Mouse (Mus musculus): ENCODE measurements around the gene Ptov1. TPM values are rescaled to one million over a fixed set of nuclear protein-coding genes. Genes with fewer than 3 reads are reported as not detected.
A peak's percentile ranks its signal among the peaks of the same experiment; 100 is the strongest.

Ptov1 gene
- polyA plus RNA-seq, 1 experiment from 2014 or later = 410 TPM

DNA sequence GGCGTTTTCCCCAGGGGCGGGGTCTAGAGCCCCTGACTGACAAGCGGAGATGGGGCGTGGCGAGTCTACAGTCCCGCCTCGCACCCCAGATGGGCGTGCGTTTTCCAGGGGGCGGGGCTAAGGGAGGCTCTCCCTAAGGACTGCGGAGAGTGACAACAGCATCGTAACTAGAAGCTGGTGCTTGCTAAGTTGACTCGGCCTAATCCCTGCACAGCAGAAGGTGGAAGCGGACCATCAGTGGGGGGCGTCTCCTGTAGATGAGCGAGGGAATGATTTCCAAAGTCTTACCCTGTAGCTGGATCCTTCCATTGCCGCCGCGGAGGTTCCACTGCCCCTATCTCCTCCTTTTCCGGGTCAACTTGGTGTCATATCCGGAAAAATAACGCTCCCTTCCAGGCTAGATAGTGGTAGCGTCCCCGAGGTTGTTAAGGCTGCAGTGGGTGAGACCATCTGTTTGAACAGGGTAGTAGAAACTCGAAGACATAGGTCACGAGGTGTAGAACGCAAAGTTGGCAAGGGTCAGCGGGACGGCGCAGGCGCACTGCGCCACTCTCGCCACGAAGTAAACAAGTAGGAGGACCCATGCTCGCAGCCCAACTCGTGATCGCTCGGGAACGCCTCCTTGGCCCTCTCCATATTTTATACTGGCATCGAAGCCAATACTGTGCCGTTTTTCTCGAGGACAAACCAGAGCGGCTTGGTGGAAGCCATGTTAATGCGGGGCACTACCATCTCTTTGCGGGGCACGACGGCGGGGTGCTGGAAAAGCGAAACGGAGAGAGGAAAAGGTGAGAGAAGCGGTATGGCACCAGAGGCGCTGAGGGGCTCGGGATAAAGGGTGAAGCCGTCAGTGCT is 20.8 kb downstream of the Ptov1 start, which contains the start of the genes Akt1s1 and Tbc1d17:
Gene Akt1s1 (plus strand): TSS at position 431 of the 855 bp plus-strand sequence.
Gene Tbc1d17 (minus strand): TSS at position 519 of the 855 bp plus-strand sequence.
- Histone ChIP-seq H3K27me3 (ENCODE audit: control insufficient read depth, insufficient read depth, low read length) (no peaks in the 10 kb centered on the region), H3K9ac (ENCODE audit: low read length) (peak within 1 kb of the TSS; percentile 77), H3K27ac (replicated peaks; ENCODE audit: low read depth, low read length) (peak within 1 kb of the TSS; percentile 91), H3K36me3 (ENCODE audit: control insufficient read depth, insufficient read depth, low read length) (peaks cover 24% of the 10 kb centered on the region), H3K4me2 (ENCODE audit: low read depth, severe bottlenecking) (peak within 1 kb of the TSS; percentile 83), H3K4me1 (ENCODE audit: control insufficient read depth, insufficient read depth, low read length) (peaks cover 15% of the 10 kb centered on the region), H3K4me3 (ENCODE audit: low read depth, low read length) (peak within 1 kb of the TSS; percentile 80), H3K9me3 (ENCODE audit: control insufficient read depth, low read length) (no peaks in the 10 kb centered on the region)
- WGBS = under 1% methylated on average over 54 of the region's 54 CpGs
- DNase-seq (ENCODE audit: low spot score) (peak; percentile 96), ATAC-seq (ENCODE audit: insufficient number of reproducible peaks, low FRiP score, low TSS enrichment, low read depth) (peak; percentile 80)

DNA sequence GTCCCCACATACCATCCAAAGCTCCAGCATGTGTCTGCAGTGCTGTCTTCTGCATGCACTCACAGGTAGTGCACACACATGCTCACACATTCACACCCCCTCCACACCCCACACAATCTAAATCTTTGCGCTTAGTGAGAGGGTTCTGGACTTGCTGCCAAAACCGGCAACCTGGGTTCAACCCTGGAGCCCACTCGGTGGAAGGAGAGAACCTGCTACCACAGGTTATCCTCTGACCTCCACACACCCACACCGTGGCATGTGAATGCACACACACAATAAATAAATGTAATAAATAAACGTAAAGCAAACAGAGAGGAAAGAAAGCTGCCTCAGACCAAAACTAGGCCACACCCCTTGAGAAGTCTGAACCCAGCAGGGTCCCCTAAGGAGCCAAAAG is 21.8 kb downstream of the Ptov1 start:
- H3K4me2 ChIP-seq (ENCODE audit: low read depth, severe bottlenecking) = peak overlapping the region; percentile 83
- no peak overlapping the region for H3K27ac ChIP-seq (replicated peaks; ENCODE audit: low read depth, low read length)
- ATAC-seq (ENCODE audit: insufficient number of reproducible peaks, low FRiP score, low TSS enrichment, low read depth) = no peak
- peaks cover 23% of the 10 kb centered on the region for H3K36me3 ChIP-seq (ENCODE audit: control insufficient read depth, insufficient read depth, low read length)
- no peak overlapping the region for H3K9ac ChIP-seq (ENCODE audit: low read length)
- no peaks in the 10 kb centered on the region for H3K9me3 ChIP-seq (ENCODE audit: control insufficient read depth, low read length)
- no peak for DNase-seq (ENCODE audit: low spot score)
- 85% methylated on average over 5 of the region's 5 CpGs for WGBS
- peaks cover 12% of the 10 kb centered on the region for H3K4me1 ChIP-seq (ENCODE audit: control insufficient read depth, insufficient read depth, low read length)
- no peaks in the 10 kb centered on the region for H3K27me3 ChIP-seq (ENCODE audit: control insufficient read depth, insufficient read depth, low read length)
- peak overlapping the region; percentile 80 for H3K4me3 ChIP-seq (ENCODE audit: low read depth, low read length)

DNA sequence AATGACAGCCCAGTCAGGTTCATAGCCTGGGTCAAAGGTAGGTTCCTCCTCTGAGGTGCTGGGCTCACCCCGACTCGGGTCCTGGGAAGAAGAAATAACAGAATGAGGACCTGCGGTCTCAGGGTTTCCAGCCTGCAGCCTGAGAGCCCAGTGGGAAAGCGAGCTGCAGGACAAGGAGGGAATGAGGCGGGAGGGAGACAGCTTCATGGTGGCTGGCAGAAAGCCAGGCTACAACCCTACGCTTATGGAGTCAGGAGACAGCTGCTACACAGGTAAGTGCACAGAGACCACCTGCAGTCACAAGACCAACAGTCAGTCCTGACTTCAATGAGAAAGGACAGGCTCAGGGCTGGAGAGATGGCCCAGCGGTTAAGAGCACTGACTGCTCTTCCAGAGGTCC is 22.8 kb downstream of the Ptov1 start:
- H3K4me1 ChIP-seq (ENCODE audit: control insufficient read depth, insufficient read depth, low read length) = peaks cover 12% of the 10 kb centered on the region
- H3K36me3 ChIP-seq (ENCODE audit: control insufficient read depth, insufficient read depth, low read length) = peaks cover 23% of the 10 kb centered on the region
- H3K9me3 ChIP-seq (ENCODE audit: control insufficient read depth, low read length) = no peaks in the 10 kb centered on the region
- DNase-seq (ENCODE audit: low spot score) (no peak), ATAC-seq (ENCODE audit: insufficient number of reproducible peaks, low FRiP score, low TSS enrichment, low read depth) (no peak)
- no peak overlapping the region for H3K9ac ChIP-seq (ENCODE audit: low read length)
- H3K27me3 ChIP-seq (ENCODE audit: control insufficient read depth, insufficient read depth, low read length) = no peaks in the 10 kb centered on the region
- H3K27ac ChIP-seq (replicated peaks; ENCODE audit: low read depth, low read length) = no peak overlapping the region
- WGBS = 90% methylated on average over 7 of the region's 7 CpGs
- no peak overlapping the region for H3K4me3 ChIP-seq (ENCODE audit: low read depth, low read length)
- H3K4me2 ChIP-seq (ENCODE audit: low read depth, severe bottlenecking) = no peak overlapping the region

DNA sequence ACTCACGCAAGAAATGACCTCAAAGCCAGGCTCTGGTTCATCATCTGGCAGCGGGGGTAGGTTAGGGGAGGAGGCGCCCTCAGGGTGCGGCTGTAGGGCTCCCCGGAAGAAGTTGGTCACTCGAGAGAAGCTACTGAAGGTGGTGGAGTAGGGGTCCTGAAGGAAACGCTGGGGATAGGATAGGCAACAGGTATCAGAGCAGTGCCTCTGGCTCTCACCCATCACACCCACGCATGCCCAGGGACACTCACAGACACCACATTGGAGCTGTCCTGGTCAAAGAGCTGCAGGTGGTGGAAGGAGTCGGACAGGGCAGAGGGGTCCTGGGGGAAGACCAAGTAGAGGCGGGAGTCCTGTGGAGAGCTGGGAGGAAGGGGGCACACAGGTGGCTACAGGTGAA is 24.6 kb downstream of the Ptov1 start:
- Histone ChIP-seq H3K4me3 (ENCODE audit: low read depth, low read length) (no peak overlapping the region), H3K27ac (replicated peaks; ENCODE audit: low read depth, low read length) (no peak overlapping the region), H3K9ac (ENCODE audit: low read length) (no peak overlapping the region), H3K4me1 (ENCODE audit: control insufficient read depth, insufficient read depth, low read length) (peaks cover 8% of the 10 kb centered on the region), H3K4me2 (ENCODE audit: low read depth, severe bottlenecking) (no peak overlapping the region), H3K9me3 (ENCODE audit: control insufficient read depth, low read length) (no peaks in the 10 kb centered on the region), H3K36me3 (ENCODE audit: control insufficient read depth, insufficient read depth, low read length) (peaks cover 21% of the 10 kb centered on the region), H3K27me3 (ENCODE audit: control insufficient read depth, insufficient read depth, low read length) (peaks cover 9% of the 10 kb centered on the region)
- WGBS = 94% methylated on average over 10 of the region's 10 CpGs
- DNase-seq (ENCODE audit: low spot score) (no peak), ATAC-seq (ENCODE audit: insufficient number of reproducible peaks, low FRiP score, low TSS enrichment, low read depth) (no peak)

DNA sequence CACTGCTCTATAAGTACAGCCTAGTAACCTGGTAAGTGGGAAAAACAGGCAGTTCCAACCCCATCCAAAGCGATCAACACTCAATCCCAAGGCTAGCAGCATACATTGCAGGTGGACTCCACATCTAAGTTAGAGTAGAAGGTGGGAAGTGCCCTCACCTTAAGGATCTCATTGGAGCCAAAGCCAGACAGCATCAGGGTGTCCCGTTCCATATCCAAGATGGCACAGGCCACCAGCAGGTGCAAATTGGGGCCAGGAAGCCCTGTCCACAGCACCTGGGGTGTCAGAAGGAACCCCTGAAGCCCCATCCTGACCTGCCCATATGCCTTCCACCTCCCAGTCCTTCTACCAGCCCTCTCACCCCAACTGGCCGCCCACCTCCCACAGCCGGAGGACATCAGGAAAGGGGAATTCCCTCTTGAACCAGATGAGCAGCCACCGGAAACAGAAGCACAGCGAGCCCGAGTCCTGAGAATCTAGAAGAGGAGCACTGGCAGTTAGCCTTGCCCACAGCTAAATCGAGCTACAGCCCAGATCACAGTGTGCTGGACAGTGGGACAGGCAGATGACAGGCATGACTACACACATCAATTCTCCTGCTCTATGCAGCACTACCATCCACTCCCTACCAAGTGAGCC is 27.6 kb downstream of the Ptov1 start:
- H3K27me3 ChIP-seq (ENCODE audit: control insufficient read depth, insufficient read depth, low read length) = peaks cover 18% of the 10 kb centered on the region
- WGBS = 89% methylated on average over 8 of the region's 8 CpGs
- no peak overlapping the region for H3K4me3 ChIP-seq (ENCODE audit: low read depth, low read length)

DNA sequence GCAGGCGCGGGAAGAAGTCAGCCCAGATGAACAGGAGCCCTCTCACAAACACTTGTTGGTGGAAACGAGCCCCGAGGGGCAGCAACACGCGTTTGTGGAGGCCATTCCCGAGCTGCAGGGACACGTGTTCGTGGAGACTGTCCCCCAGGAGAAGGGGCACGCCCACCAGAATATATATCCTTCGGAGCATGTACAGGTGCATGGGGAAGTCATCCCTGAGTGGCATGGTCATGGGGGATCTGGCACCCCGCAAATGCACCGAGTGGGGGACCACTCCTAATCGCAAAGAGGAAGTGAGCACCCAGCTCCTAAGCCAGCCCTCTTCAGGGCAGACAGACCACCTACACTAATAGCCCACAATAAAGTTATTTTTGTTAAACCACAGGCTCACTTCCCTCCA is 29.2 kb downstream of the Ptov1 start:
- Histone ChIP-seq H3K4me1 (ENCODE audit: control insufficient read depth, insufficient read depth, low read length) (peaks cover 13% of the 10 kb centered on the region), H3K9me3 (ENCODE audit: control insufficient read depth, low read length) (no peaks in the 10 kb centered on the region), H3K4me2 (ENCODE audit: low read depth, severe bottlenecking) (peak overlapping the region; percentile 52; the same call in 1 of the 2 replicates), H3K4me3 (ENCODE audit: low read depth, low read length) (peak overlapping the region; percentile 31), H3K27me3 (ENCODE audit: control insufficient read depth, insufficient read depth, low read length) (peaks cover 18% of the 10 kb centered on the region), H3K27ac (replicated peaks; ENCODE audit: low read depth, low read length) (no peak overlapping the region), H3K36me3 (ENCODE audit: control insufficient read depth, insufficient read depth, low read length) (peaks cover 13% of the 10 kb centered on the region), H3K9ac (ENCODE audit: low read length) (no peak overlapping the region)
- 61% methylated on average over 14 of the region's 14 CpGs for WGBS
- no peak for ATAC-seq (ENCODE audit: insufficient number of reproducible peaks, low FRiP score, low TSS enrichment, low read depth)
- DNase-seq (ENCODE audit: low spot score) = no peak

More for the DNA sequence above, 27.6 kb downstream of the Ptov1 start:
- H3K4me1 ChIP-seq (ENCODE audit: control insufficient read depth, insufficient read depth, low read length) = peaks cover 11% of the 10 kb centered on the region
- ATAC-seq (ENCODE audit: insufficient number of reproducible peaks, low FRiP score, low TSS enrichment, low read depth) (no peak), DNase-seq (ENCODE audit: low spot score) (no peak)
- H3K27ac ChIP-seq (replicated peaks; ENCODE audit: low read depth, low read length) = no peak overlapping the region
- H3K9ac ChIP-seq (ENCODE audit: low read length) = no peak overlapping the region
- H3K36me3 ChIP-seq (ENCODE audit: control insufficient read depth, insufficient read depth, low read length) = peaks cover 21% of the 10 kb centered on the region
- no peak overlapping the region for H3K4me2 ChIP-seq (ENCODE audit: low read depth, severe bottlenecking)
- no peaks in the 10 kb centered on the region for H3K9me3 ChIP-seq (ENCODE audit: control insufficient read depth, low read length)

DNA sequence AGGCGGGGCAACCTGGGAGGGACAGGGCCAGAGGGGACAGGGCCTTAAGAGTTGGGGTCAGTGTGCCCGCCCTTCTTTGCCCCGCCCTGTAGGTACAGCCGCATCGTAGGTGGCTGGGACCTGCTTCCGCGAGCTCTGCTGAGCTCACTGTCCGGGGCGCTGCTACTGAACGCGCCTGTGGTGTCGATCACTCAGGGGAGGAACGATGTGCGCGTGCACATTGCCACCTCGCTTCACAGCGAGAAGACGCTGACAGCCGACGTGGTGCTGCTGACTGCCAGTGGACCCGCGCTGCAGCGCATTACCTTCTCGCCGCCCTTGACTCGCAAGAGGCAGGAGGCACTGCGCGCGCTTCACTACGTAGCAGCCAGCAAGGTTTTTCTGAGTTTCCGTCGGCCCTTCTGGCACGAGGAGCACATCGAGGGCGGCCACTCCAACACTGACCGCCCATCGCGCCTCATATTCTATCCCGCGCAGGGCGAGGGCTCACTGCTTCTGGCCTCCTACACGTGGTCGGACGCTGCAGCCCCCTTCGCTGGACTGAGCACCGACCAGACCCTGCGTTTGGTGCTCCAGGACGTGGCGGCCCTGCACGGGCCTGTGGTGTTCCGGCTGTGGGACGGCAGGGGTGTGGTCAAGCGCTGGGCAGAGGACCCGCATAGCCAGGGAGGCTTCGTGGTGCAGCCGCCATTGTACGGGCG is 29.9 kb downstream of the Ptov1 start:
- H3K36me3 ChIP-seq (ENCODE audit: control insufficient read depth, insufficient read depth, low read length) = peaks cover 6% of the 10 kb centered on the region
- peak; percentile 62; the same call in 1 of the 2 replicates for ATAC-seq (ENCODE audit: insufficient number of reproducible peaks, low FRiP score, low TSS enrichment, low read depth)
- peak; percentile 58 for DNase-seq (ENCODE audit: low spot score)
- H3K9me3 ChIP-seq (ENCODE audit: control insufficient read depth, low read length) = no peaks in the 10 kb centered on the region
- H3K27ac ChIP-seq (replicated peaks; ENCODE audit: low read depth, low read length) = no peak overlapping the region
- WGBS = 2% methylated on average over 58 of the region's 58 CpGs
- peaks cover 15% of the 10 kb centered on the region for H3K4me1 ChIP-seq (ENCODE audit: control insufficient read depth, insufficient read depth, low read length)
- peak overlapping the region; percentile 52 for H3K4me2 ChIP-seq (ENCODE audit: low read depth, severe bottlenecking)
- peak overlapping the region; percentile 17; the same call in 1 of the 2 replicates for H3K9ac ChIP-seq (ENCODE audit: low read length)
- H3K4me3 ChIP-seq (ENCODE audit: low read depth, low read length) = peak overlapping the region; percentile 31
- peaks cover 18% of the 10 kb centered on the region for H3K27me3 ChIP-seq (ENCODE audit: control insufficient read depth, insufficient read depth, low read length)

DNA sequence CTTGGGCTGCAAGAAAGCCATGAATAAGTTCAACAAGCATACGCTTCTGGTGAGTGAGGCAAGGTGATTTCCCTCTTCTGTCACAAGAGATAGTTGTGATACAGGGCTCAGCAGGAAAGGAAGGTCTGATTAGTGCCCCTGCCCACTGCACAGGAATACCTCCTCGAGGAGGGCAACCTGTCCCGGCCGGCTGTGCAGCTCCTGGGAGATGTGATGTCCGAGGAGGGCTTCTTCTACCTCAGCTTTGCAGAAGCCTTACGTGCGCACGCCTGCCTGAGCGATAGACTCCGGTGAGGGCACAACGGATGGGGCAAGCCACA is 30.5 kb downstream of the Ptov1 start:
- no peak overlapping the region for H3K27ac ChIP-seq (replicated peaks; ENCODE audit: low read depth, low read length)
- peak overlapping the region; percentile 52 for H3K4me2 ChIP-seq (ENCODE audit: low read depth, severe bottlenecking)
- H3K36me3 ChIP-seq (ENCODE audit: control insufficient read depth, insufficient read depth, low read length) = peaks cover 6% of the 10 kb centered on the region
- H3K9ac ChIP-seq (ENCODE audit: low read length) = no peak overlapping the region; the same call in 1 of the 2 replicates
- peaks cover 15% of the 10 kb centered on the region for H3K4me1 ChIP-seq (ENCODE audit: control insufficient read depth, insufficient read depth, low read length)
- 25% methylated on average over 11 of the region's 11 CpGs for WGBS
- DNase-seq (ENCODE audit: low spot score) (no peak), ATAC-seq (ENCODE audit: insufficient number of reproducible peaks, low FRiP score, low TSS enrichment, low read depth) (no peak)
- no peaks in the 10 kb centered on the region for H3K9me3 ChIP-seq (ENCODE audit: control insufficient read depth, low read length)
- peaks cover 18% of the 10 kb centered on the region for H3K27me3 ChIP-seq (ENCODE audit: control insufficient read depth, insufficient read depth, low read length)
- H3K4me3 ChIP-seq (ENCODE audit: low read depth, low read length) = peak overlapping the region; percentile 31

All from limb, embryonic 11.5 days (tissue).